ENCODE assay signal across 8 mouse cellular contexts in the genomic region with DNA sequence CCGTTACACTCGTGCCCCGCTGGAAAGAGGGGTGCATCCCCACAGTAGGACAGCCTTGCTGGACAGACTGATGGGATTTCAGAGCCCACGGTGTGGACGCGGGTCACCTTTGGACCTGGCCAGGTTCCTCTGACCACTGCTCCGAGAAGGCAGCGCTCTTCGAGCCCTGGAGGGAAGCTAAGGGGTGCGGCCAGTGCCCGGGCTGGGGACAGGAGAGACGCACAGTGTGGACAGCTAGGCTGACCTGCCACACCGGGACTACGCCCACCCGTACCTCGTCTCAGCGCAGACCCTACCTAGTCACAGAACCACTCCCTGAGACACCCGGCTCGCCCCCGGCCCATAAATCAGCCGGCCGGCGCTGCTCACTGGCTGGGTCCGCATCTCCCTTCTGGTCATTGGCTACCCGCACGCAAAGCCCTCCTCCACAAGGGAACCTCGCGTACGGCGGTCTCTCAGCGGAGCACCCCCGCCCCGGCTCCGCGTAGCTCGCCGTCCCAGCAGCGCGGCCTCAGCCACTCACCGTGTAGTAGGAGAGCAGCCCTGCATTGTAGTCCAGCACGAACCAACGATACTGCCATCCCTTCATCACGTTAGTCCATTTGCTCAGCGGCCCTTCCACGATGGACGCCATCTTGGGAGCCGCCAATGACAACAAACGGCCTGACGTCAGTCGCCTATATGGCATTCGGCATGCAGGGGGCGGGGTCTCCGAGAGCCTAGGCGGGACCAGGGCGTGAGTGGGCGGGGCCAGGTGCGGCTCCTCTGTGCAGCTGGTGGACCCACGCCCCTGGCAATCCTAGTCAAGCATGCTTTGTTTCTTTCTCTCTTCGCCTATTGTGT. TPM values are rescaled to one million over a fixed set of nuclear protein-coding genes. Genes with fewer than 3 reads are reported as not detected.
DNase-seq lines count a peak whose midpoint lies in the region; ATAC-seq lines count a peak whose summit lies in the region.

Gene Osbpl9 (minus strand): TSS at position 691 of the 843 bp plus-strand sequence.

- peak within 1 kb of the TSS; percentile 79 for H3K9ac ChIP-seq in heart, embryonic 14.5 days (ENCODE audit: low read length)
- H3K9ac ChIP-seq in liver, embryonic 13.5 days = peak within 1 kb of the TSS; percentile 81
- peak within 1 kb of the TSS; percentile 86 for H3K9ac ChIP-seq in stomach, embryonic 16.5 days (ENCODE audit: low read length)

- no peaks in the 10 kb centered on the region for H3K27me3 ChIP-seq in heart, embryonic 14.5 days (ENCODE audit: control insufficient read depth, insufficient read depth, low read length)
- H3K27me3 ChIP-seq in liver, embryonic 13.5 days = no peaks in the 10 kb centered on the region
- H3K27me3 ChIP-seq in stomach, embryonic 16.5 days (ENCODE audit: control insufficient read depth, insufficient read depth, low read length) = no peaks in the 10 kb centered on the region

- peak; percentile 92 for DNase-seq in c-Kit-negative CD71-positive TER-119-positive erythroid progenitor cells, embryonic 14.5 days (ENCODE audit: low read depth, low spot score)
- DNase-seq in fibroblast of lung, adult 2 months (ENCODE audit: low read depth) = peak; percentile 89
- peak; percentile 99 for DNase-seq in kidney, postnatal 14 days
- peak; percentile 98 for DNase-seq in liver, embryonic 13.5 days
- DNase-seq in neural tube, embryonic 10.5 days (ENCODE audit: extremely low spot score, low spot score) = peak; percentile 99

- H3K4me3 ChIP-seq in heart, embryonic 14.5 days (ENCODE audit: control insufficient read depth in 1 of 2, insufficient read depth in 1 of 2, low read depth in 1 of 2, low read length in 2 of 2) = peak within 1 kb of the TSS; percentile 60 to 68
- peak within 1 kb of the TSS; percentile 79 for H3K4me3 ChIP-seq in liver, embryonic 13.5 days (replicated peaks)
- H3K4me3 ChIP-seq in stomach, embryonic 16.5 days (replicated peaks; ENCODE audit: low read length) = peak within 1 kb of the TSS; percentile 89

- under 1% methylated on average over 59 of the region's 59 CpGs for WGBS in heart, embryonic 14.5 days
- under 1% methylated on average over 59 of the region's 59 CpGs for whole genome bisulfite sequencing in liver, embryonic 13.5 days (ENCODE audit: insufficient replicate concordance)
- under 1% methylated on average over 59 of the region's 59 CpGs for WGBS in stomach, embryonic 16.5 days

- H3K36me3 ChIP-seq in heart, embryonic 14.5 days (ENCODE audit: control insufficient read depth, insufficient read depth, low read length) = 0 out of 2 replicates have a peak, but pooled peaks cover 5% of the 10 kb centered on the region
- no peaks in the 10 kb centered on the region for H3K36me3 ChIP-seq in liver, embryonic 13.5 days
- H3K36me3 ChIP-seq in stomach, embryonic 16.5 days (ENCODE audit: control insufficient read depth, insufficient read depth, low read length) = no peaks in the 10 kb centered on the region

- H3K27ac ChIP-seq in heart, embryonic 14.5 days (replicated peaks in 1 of 2; ENCODE audit: control insufficient read depth in 1 of 2, insufficient read depth in 1 of 2, low read depth in 2 of 2, low read length in 2 of 2) = peak within 1 kb of the TSS; percentile 85 to 94
- peak within 1 kb of the TSS; percentile 63 for H3K27ac ChIP-seq in liver, embryonic 13.5 days
- H3K27ac ChIP-seq in stomach, embryonic 16.5 days (ENCODE audit: low read length) = peak within 1 kb of the TSS; percentile 95

- ATAC-seq in CD4-positive, CD25-positive, alpha-beta regulatory T cell, adult 4 months = peak; percentile 94
- peak; percentile 97 for ATAC-seq in heart, embryonic 14.5 days (ENCODE audit: insufficient number of reproducible peaks, insufficient read depth, low FRiP score, low read depth)
- peak; percentile 93 for ATAC-seq in liver, embryonic 13.5 days (ENCODE audit: low read depth)
- peak; percentile 97 for ATAC-seq in stomach, embryonic 16.5 days (ENCODE audit: insufficient read depth, low FRiP score)

- H3K4me2 ChIP-seq in heart, embryonic 14.5 days (ENCODE audit: low read length) = peak within 1 kb of the TSS; percentile 83
- H3K4me2 ChIP-seq in liver, embryonic 13.5 days = peak within 1 kb of the TSS; percentile 86
- peak within 1 kb of the TSS; percentile 96 for H3K4me2 ChIP-seq in stomach, embryonic 16.5 days (ENCODE audit: low read depth, low read length)

- 0 out of 4 replicates have a peak, but pooled peaks cover 0 to under 1% of the 10 kb centered on the region in 2 experiments for H3K4me1 ChIP-seq in heart, embryonic 14.5 days (ENCODE audit: control insufficient read depth in 2 of 2, insufficient read depth in 2 of 2, low read length in 2 of 2)
- peaks cover 24% of the 10 kb centered on the region for H3K4me1 ChIP-seq in liver, embryonic 13.5 days (replicated peaks)
- peaks cover 10% of the 10 kb centered on the region for H3K4me1 ChIP-seq in stomach, embryonic 16.5 days (ENCODE audit: control insufficient read depth, insufficient read depth, low read length)

- no peaks in the 10 kb centered on the region for H3K9me3 ChIP-seq in heart, embryonic 14.5 days (ENCODE audit: control insufficient read depth, low read length)
- H3K9me3 ChIP-seq in liver, embryonic 13.5 days (replicated peaks) = no peaks in the 10 kb centered on the region
- H3K9me3 ChIP-seq in stomach, embryonic 16.5 days (replicated peaks; ENCODE audit: control insufficient read depth, low read length) = no peaks in the 10 kb centered on the region

RNA-seq across cellular contexts. Expression of gene Osbpl9, which starts in this region (rescaled TPM):
- polyA plus RNA-seq in CD4-positive, CD25-positive, alpha-beta regulatory T cell, adult 4 months (2017; shearing (Covaris generic)) = 100 to 1,000 TPM in 1 of 2 experiments, 10 to 100 TPM in 1; 99.7 to 109 TPM
- 48.2 and 52.0 TPM in 2 replicates for polyA plus RNA-seq in heart, embryonic 14.5 days (2014; fragmentation: Nextera tagmentation; extraction: Ambion mirVana)
- 28.1 and 33.8 TPM in 2 replicates for polyA plus RNA-seq in liver, embryonic 13.5 days (2015; fragmentation: Nextera tagmentation; extraction: Ambion mirVana)
- 63.0 and 65.8 TPM in 2 replicates for polyA plus RNA-seq in stomach, embryonic 16.5 days (2015; fragmentation: Nextera tagmentation; extraction: Ambion mirVana)

Comparison
In these comparisons a context has a peak if more than half of its experiments do, and no peak if none do; other contexts are left out.
1. Peak in every context shown above with its lines: DNase-seq, ATAC-seq, H3K4me3 ChIP-seq and H3K27ac ChIP-seq.